Mouse (Mus musculus): Measurements from ENCODE around the gene Zbtb8a.

Gene Zbtb8a

GRCm38 (mm10) chr4:129379805-129380204, 1.9 kb upstream of the Zbtb8a start:
- in situ Hi-C loops (cut with MboI, MseI) = no loop called here

GRCm38 (mm10) chr4:129376961-129377545, 863 bp downstream of the Zbtb8a start:
- in situ Hi-C loops (cut with MboI, MseI) = no loop called here

GRCm38 (mm10) chr4:129375821-129376220, 2.1 kb downstream of the Zbtb8a start:
- in situ Hi-C loops (cut with MboI, MseI) = no loop called here

- in situ Hi-C loops (cut with MboI, MseI) = loop anchor here in 1 of 2 experiments (25.0 kb wide), 1 partner anchor 1537 kb away; the partner anchor contains the start of gene Laptm5
Measured at GRCm38 (mm10) chr4:129375000-129375399, 2.9 kb downstream of the Zbtb8a start.

- in situ Hi-C loops (cut with MboI, MseI) = loop anchor here in 1 of 2 experiments (25.0 kb wide), 1 partner anchor 1538 kb away; the partner anchor contains the start of gene Laptm5
Measured at GRCm38 (mm10) chr4:129374219-129374755, 3.6 kb downstream of the Zbtb8a start.

- in situ Hi-C loops (cut with MboI, MseI) = loop anchor here in 1 of 2 experiments (25.0 kb wide), 1 partner anchor 1539 kb away; the partner anchor contains the start of gene Laptm5
Measured at GRCm38 (mm10) chr4:129373202-129373976, 4.5 kb downstream of the Zbtb8a start.

- in situ Hi-C loops (cut with MboI, MseI) = loop anchor here in 1 of 2 experiments (25.0 kb wide), 1 partner anchor 1541 kb away; the partner anchor contains the start of gene Laptm5
Measured at GRCm38 (mm10) chr4:129371391-129371790, 6.5 kb downstream of the Zbtb8a start.

GRCm38 (mm10) chr4:129365224-129365623, 12.7 kb downstream of the Zbtb8a start:
- in situ Hi-C loops (cut with MboI, MseI) = loop anchor here in 1 of 2 experiments (10.0 to 25.0 kb wide), 2 partner anchors 1010 to 1547 kb away; partner anchors contain the start of gene Laptm5

GRCm38 (mm10) chr4:129364379-129364778, 13.5 kb downstream of the Zbtb8a start:
- in situ Hi-C loops (cut with MboI, MseI) = loop anchor here in 1 of 2 experiments (10.0 to 25.0 kb wide), 2 partner anchors 1010 to 1548 kb away; partner anchors contain the start of gene Laptm5

GRCm38 (mm10) chr4:129363463-129363862, 14.5 kb downstream of the Zbtb8a start:
- in situ Hi-C loops (cut with MboI, MseI) = loop anchor here in 1 of 2 experiments (10.0 to 25.0 kb wide), 2 partner anchors 1011 to 1549 kb away; partner anchors contain the start of gene Laptm5

GRCm38 (mm10) chr4:129362771-129363170, 15.1 kb downstream of the Zbtb8a start:
- in situ Hi-C loops (cut with MboI, MseI) = loop anchor here in 1 of 2 experiments (10.0 to 25.0 kb wide), 2 partner anchors 1012 to 1550 kb away; partner anchors contain the start of gene Laptm5

- in situ Hi-C loops (cut with MboI, MseI) = loop anchor here in 1 of 2 experiments (10.0 to 25.0 kb wide), 2 partner anchors 1013 to 1550 kb away; partner anchors contain the start of gene Laptm5
Measured at GRCm38 (mm10) chr4:129362238-129362637, 15.7 kb downstream of the Zbtb8a start.

- in situ Hi-C loops (cut with MboI, MseI) = loop anchor here (5.0 to 25.0 kb wide), 2 partner anchors 45 to 1555 kb away; partner anchors contain the start of gene Laptm5 (in 1 of the 2)
Measured at GRCm38 (mm10) chr4:129357613-129358163, 20.2 kb downstream of the Zbtb8a start.

- in situ Hi-C loops (cut with MboI, MseI) = loop anchor here (5.0 to 25.0 kb wide), 2 partner anchors 103 to 1558 kb away; partner anchors contain the start of gene Laptm5 (in 1 of the 2)
Measured at GRCm38 (mm10) chr4:129354236-129354635, 23.7 kb downstream of the Zbtb8a start.

- in situ Hi-C loops (cut with MboI, MseI) = loop anchor here (5.0 to 25.0 kb wide), 2 partner anchors 104 to 1559 kb away; partner anchors contain the start of gene Laptm5 (in 1 of the 2)
Measured at GRCm38 (mm10) chr4:129353176-129353575, 24.7 kb downstream of the Zbtb8a start.

GRCm38 (mm10) chr4:129351111-129351510, 26.8 kb downstream of the Zbtb8a start:
- in situ Hi-C loops (cut with MboI, MseI) = loop anchor here (5.0 to 25.0 kb wide), 2 partner anchors 106 to 1561 kb away; partner anchors contain the start of gene Laptm5 (in 1 of the 2)

GRCm38 (mm10) chr4:129350644-129351043, 27.3 kb downstream of the Zbtb8a start:
- in situ Hi-C loops (cut with MboI, MseI) = loop anchor here (5.0 to 25.0 kb wide), 2 partner anchors 107 to 1562 kb away; partner anchors contain the start of gene Laptm5 (in 1 of the 2)

- in situ Hi-C loops (cut with MboI, MseI) = loop anchor here in 1 of 2 experiments (10.0 kb wide), 1 partner anchor 268 kb away; the partner anchor contains the start of genes Dcdc2b and Iqcc
Measured at GRCm38 (mm10) chr4:129346481-129347154, 31.3 kb downstream of the Zbtb8a start.

- in situ Hi-C loops (cut with MboI, MseI) = loop anchor here in 1 of 2 experiments (10.0 kb wide), 1 partner anchor 272 kb away; the partner anchor contains the start of genes Dcdc2b and Iqcc
Measured at GRCm38 (mm10) chr4:129342705-129343104, 35.2 kb downstream of the Zbtb8a start.

GRCm38 (mm10) chr4:129341888-129342287, 36.0 kb downstream of the Zbtb8a start:
- in situ Hi-C loops (cut with MboI, MseI) = loop anchor here in 1 of 2 experiments (10.0 kb wide), 1 partner anchor 273 kb away; the partner anchor contains the start of genes Dcdc2b and Iqcc
